Mouse (Mus musculus): ENCODE data around the gene Palb2.

GRCm38 (mm10) chr7:122137071-122137470, 4.3 kb upstream of the Palb2 start:
- TF ChIP-seq CTCF (IDR thresholded peaks at IDR 0.05; ENCODE audit: control insufficient read depth, insufficient read depth, low read length) (no peak), POLR2A (IDR thresholded peaks at IDR 0.05; ENCODE audit: borderline replicate concordance, control insufficient read depth, low read depth, low read length) (no peak)
